Mouse (Mus musculus) MEL (cell line): ENCODE results near the gene Chd1l. TPM values are rescaled to one million over a fixed set of nuclear protein-coding genes. Genes with fewer than 3 reads are reported as not detected.
A peak's percentile ranks its signal among the peaks of the same experiment; 100 is the strongest.

Experiments used
- DNase-seq: peaks from one replicate; pipeline ENCODE4 v3.0.0; 2011; ENCODE audit warnings: low read depth, low spot score
- H3K27ac ChIP-seq: 2 replicates; pipeline ENCODE4 v1.5.1; 2012; ENCODE audit warnings: low read depth, mild to moderate bottlenecking, control low read depth, low read length, moderate library complexity; ENCODE audit not compliant: control insufficient read depth
- H3K27me3 ChIP-seq, 2 experiments: fragments of 150-350 bp in 1 of 2; sonication (generic) in 1 of 2; 2 replicates each; pipeline ENCODE4 v1.6.1; 2012; ENCODE audit warnings: low read length in 2 of 2, mild to moderate bottlenecking in 2 of 2, improper control_type of control experiment in 1 of 2, moderate library complexity in 1 of 2; ENCODE audit not compliant: insufficient read depth in 2 of 2, control insufficient read depth in 1 of 2
- H3K36me3 ChIP-seq, 2 experiments: 2 replicates each; pipeline ENCODE4 v1.6.1; 2012 to 2014; ENCODE audit warnings: low read length in 2 of 2, improper control_type of control experiment in 1 of 2, inconsistent platforms in 1 of 2, mild to moderate bottlenecking in 1 of 2; ENCODE audit not compliant: insufficient read depth in 2 of 2, control insufficient read depth in 1 of 2
- H3K4me1 ChIP-seq, 2 experiments: fragments of 150-350 bp in 1 of 2; sonication (generic) in 1 of 2; 2 replicates each; pipeline ENCODE4 v1.6.1; 2012; ENCODE audit warnings: low read length in 2 of 2, improper control_type of control experiment in 1 of 2, mild to moderate bottlenecking in 1 of 2; ENCODE audit not compliant: insufficient read depth in 2 of 2, control insufficient read depth in 1 of 2
- H3K4me3 ChIP-seq, 2 experiments: fragments of 150-350 bp in 1 of 2; sonication (generic) in 1 of 2; 2 replicates each; pipeline ENCODE4 v1.5.1; 2012; ENCODE audit warnings: low read depth in 2 of 2, low read length in 2 of 2, mild to moderate bottlenecking in 2 of 2, moderate library complexity in 2 of 2, control low read depth in 1 of 2, improper control_type of control experiment in 1 of 2; ENCODE audit not compliant: control insufficient read depth in 1 of 2, insufficient read depth in 1 of 2
- H3K79me2 ChIP-seq: 2 replicates; pipeline ENCODE4 v1.6.1; 2012; ENCODE audit warnings: mild to moderate bottlenecking, low read length, moderate library complexity; ENCODE audit not compliant: control insufficient read depth, poor library complexity, insufficient read depth
- H3K9ac ChIP-seq: 2 replicates; pipeline ENCODE4 v1.6.1; 2012; ENCODE audit warnings: low read depth, mild to moderate bottlenecking, control low read depth, low read length, moderate library complexity; ENCODE audit not compliant: control insufficient read depth, poor library complexity, severe bottlenecking
- H3K9me3 ChIP-seq: fragments of 150-350 bp; sonication (generic); replicated peaks from 2 replicates; pipeline ENCODE4 v1.6.1; 2012; ENCODE audit warnings: mild to moderate bottlenecking, low read length, improper control_type of control experiment, moderate library complexity; ENCODE audit not compliant: insufficient read depth
- CHD2 ChIP-seq: IDR thresholded peaks from 2 replicates; pipeline ENCODE4 v1.6.1; 2011; ENCODE audit warnings: low read length, improper control_type of control experiment
- CTCF ChIP-seq, 3 experiments: IDR thresholded peaks in 2 of 3; conservative IDR thresholded peaks in 1 of 3; 2 replicates each; pipeline ENCODE4 v1.5.1; 2011 to 2012; ENCODE audit warnings: low read length in 3 of 3, low read depth in 2 of 3, mild to moderate bottlenecking in 2 of 3, improper control_type of control experiment in 1 of 3, inconsistent platforms in 1 of 3, mixed read lengths in 1 of 3, moderate library complexity in 1 of 3; ENCODE audit not compliant: control insufficient read depth in 1 of 3, insufficient read depth in 1 of 3, poor library complexity in 1 of 3, severe bottlenecking in 1 of 3
- ETS1 ChIP-seq: IDR thresholded peaks from 2 replicates; pipeline ENCODE4 v1.6.1; 2012; ENCODE audit warnings: low read depth, mild to moderate bottlenecking, inconsistent platforms, low read length, improper control_type of control experiment, moderate library complexity
- GABPA ChIP-seq: IDR thresholded peaks from 2 replicates; pipeline ENCODE4 v1.6.1; 2012; ENCODE audit warnings: low read depth, mild to moderate bottlenecking, inconsistent platforms, low read length, improper control_type of control experiment, moderate library complexity
- JUND ChIP-seq: IDR thresholded peaks from 2 replicates; pipeline ENCODE4 v1.6.1; 2011; ENCODE audit warnings: low read depth, mild to moderate bottlenecking, improper control_type of control experiment, low read length
- KAT2A ChIP-seq: conservative IDR thresholded peaks from 2 replicates; pipeline ENCODE4 v1.6.1; 2012; ENCODE audit warnings: low read depth, low read length, improper control_type of control experiment, inconsistent platforms
- MAX ChIP-seq: IDR thresholded peaks from 2 replicates; pipeline ENCODE4 v1.6.1; 2011; ENCODE audit warnings: low read length, improper control_type of control experiment
- MYC ChIP-seq: IDR thresholded peaks from 2 replicates; pipeline ENCODE4 v1.6.1; 2011; ENCODE audit warnings: low read depth, mild to moderate bottlenecking, low read length, improper control_type of control experiment, moderate library complexity
- NELFE ChIP-seq: IDR thresholded peaks from 2 replicates; pipeline ENCODE4 v1.6.1; 2011; ENCODE audit warnings: low read depth, low read length, improper control_type of control experiment
- POLR2A ChIP-seq, 2 experiments: IDR thresholded peaks; 2 replicates each; pipeline ENCODE4 v1.6.1; 2011 to 2012; ENCODE audit warnings: low read length in 2 of 2, mild to moderate bottlenecking in 2 of 2, control low read depth in 1 of 2, improper control_type of control experiment in 1 of 2, low read depth in 1 of 2, moderate library complexity in 1 of 2; ENCODE audit not compliant: control insufficient read depth in 1 of 2, insufficient read depth in 1 of 2, poor library complexity in 1 of 2
- RAD21 ChIP-seq: IDR thresholded peaks from 2 replicates; pipeline ENCODE4 v1.6.1; 2011; ENCODE audit warnings: mild to moderate bottlenecking, low read depth, low read length, improper control_type of control experiment
- SIN3A ChIP-seq: IDR thresholded peaks from 2 replicates; pipeline ENCODE4 v1.6.1; 2012; ENCODE audit warnings: low read length, improper control_type of control experiment, inconsistent platforms
- SMC3 ChIP-seq: IDR thresholded peaks from 2 replicates; pipeline ENCODE4 v1.6.1; 2011; ENCODE audit warnings: low read depth, low read length, improper control_type of control experiment
- TAL1 ChIP-seq: IDR thresholded peaks from 2 replicates; pipeline ENCODE4 v1.6.1; 2012; ENCODE audit warnings: mild to moderate bottlenecking, inconsistent platforms, low read length, moderate library complexity, mixed read lengths
- TBP ChIP-seq: IDR thresholded peaks from 2 replicates; pipeline ENCODE4 v1.8.0; 2011; ENCODE audit warnings: low read depth, low read length, improper control_type of control experiment
- UBTF ChIP-seq: IDR thresholded peaks from 2 replicates; pipeline ENCODE4 v1.6.1; 2012; ENCODE audit warnings: low read depth, mild to moderate bottlenecking, inconsistent platforms, low read length, improper control_type of control experiment, moderate library complexity, borderline replicate concordance; ENCODE audit not compliant: insufficient read depth
- USF1 ChIP-seq: IDR thresholded peaks from 2 replicates; pipeline ENCODE4 v1.6.1; 2014; ENCODE audit warnings: low read depth, mild to moderate bottlenecking, inconsistent platforms, low read length, improper control_type of control experiment, moderate library complexity
- USF2 ChIP-seq, 2 experiments: IDR thresholded peaks; 2 replicates each; pipeline ENCODE4 v1.6.1; 2011 to 2012; ENCODE audit warnings: improper control_type of control experiment in 2 of 2, low read length in 2 of 2, borderline replicate concordance in 1 of 2, inconsistent platforms in 1 of 2, low read depth in 1 of 2, mild to moderate bottlenecking in 1 of 2; ENCODE audit not compliant: insufficient read depth in 1 of 2
- ZC3H11A ChIP-seq: IDR thresholded peaks from 2 replicates; pipeline ENCODE4 v1.6.1; 2012; ENCODE audit warnings: low read depth, mild to moderate bottlenecking, inconsistent platforms, low read length, improper control_type of control experiment
- ZNF384 ChIP-seq: IDR thresholded peaks from 2 replicates; pipeline ENCODE4 v1.6.1; 2012; ENCODE audit warnings: low read depth, mild to moderate bottlenecking, inconsistent platforms, low read length, improper control_type of control experiment
- polyA plus RNA-seq, 2 experiments: library from polyadenylated mRNA; stranded (reverse) in 1 of 2; unstranded in 1 of 2; fragments of >175 nt in 1 of 2; fragments of >200 nt in 1 of 2; gene quantifications; 2 replicates each; pipeline versions ENCODE4 v1.2.1 to v1.2.4; 2012; ENCODE audit warnings: low replicate concordance in 2 of 2, low read depth in 1 of 2; ENCODE audit not compliant: insufficient read length in 2 of 2, insufficient read depth in 1 of 2, missing spikeins in 1 of 2
- total RNA-seq: library from RNA; depleted of rRNA; stranded (reverse); fragments of 300-350 nt; gene quantifications from 2 replicates; pipeline ENCODE4 v1.2.3, GENCODE M21; 2012

Gene Chd1l
- total and polyA plus RNA-seq, 3 experiments, result 59.1 to 70.5 TPM; not detected in 1

GRCm38 (mm10) chr3:97654901-97655300, 44.9 kb upstream of the Chd1l start:
- peaks cover 5 to 17% of the 10 kb centered on the region in 2 experiments for H3K4me1 ChIP-seq
- TF ChIP-seq SMC3, result peak; percentile 65
- 0 out of 2 replicates have a peak, but pooled peaks have one; percentile 29 for TF ChIP-seq ZNF384
- TF ChIP-seq ZC3H11A, result peak; percentile 36; the same call in 1 of the 2 replicates
- no peak for TF ChIP-seq SIN3A
- peak; percentile 80 for TF ChIP-seq RAD21
- no peak for TF ChIP-seq JUND
- peak; percentile 66; the same call in 1 of the 2 replicates for TF ChIP-seq MYC
- peak; percentile 78 to 89 (median 83) for TF ChIP-seq CTCF (IDR thresholded peaks at IDR 0.05 in 2 of 3, conservative IDR thresholded peaks at IDR 0.05 in 1 of 3; ENCODE audit: control insufficient read depth in 1 of 3, insufficient read depth in 1 of 3, low read depth in 2 of 3, low read length in 3 of 3, poor library complexity in 1 of 3, severe bottlenecking in 1 of 3)
- DNase-seq, result peak; percentile 85
- H3K27me3 ChIP-seq, result peaks cover 0 to 3% of the 10 kb centered on the region in 2 experiments; a peak in 3 of 4 replicates
- peaks cover 3% of the 10 kb centered on the region; the same call in 1 of the 2 replicates for H3K79me2 ChIP-seq
- H3K9me3 ChIP-seq, result no peaks in the 10 kb centered on the region
- H3K9ac ChIP-seq, result no peak overlapping the region
- H3K36me3 ChIP-seq, result peaks cover 0 to 15% of the 10 kb centered on the region in 2 experiments; a peak in 2 of 4 replicates
- H3K4me3 ChIP-seq, result no peak overlapping the region
- H3K27ac ChIP-seq, result no peak overlapping the region

GRCm38 (mm10) chr3:97653781-97654180, 43.8 kb upstream of the Chd1l start:
- no peak for DNase-seq
- Histone ChIP-seq H3K4me1 (peaks cover 0 to 8% of the 10 kb centered on the region in 2 experiments; a peak in 3 of 4 replicates), H3K9ac (no peak overlapping the region), H3K36me3 (peaks cover 0 to 8% of the 10 kb centered on the region in 2 experiments; a peak in 2 of 4 replicates), H3K27ac (no peak overlapping the region), H3K27me3 (peaks cover 0 to 3% of the 10 kb centered on the region in 2 experiments; a peak in 3 of 4 replicates), H3K9me3 (no peaks in the 10 kb centered on the region), H3K4me3 (no peak overlapping the region), H3K79me2 (peaks cover 2% of the 10 kb centered on the region; the same call in 1 of the 2 replicates)
- TF ChIP-seq USF2 (IDR thresholded peaks at IDR 0.05; ENCODE audit: borderline replicate concordance in 1 of 2, insufficient read depth in 1 of 2, low read depth in 1 of 2, low read length in 2 of 2), result no peak
- no peak for TF ChIP-seq POLR2A (IDR thresholded peaks at IDR 0.05; ENCODE audit: control insufficient read depth in 1 of 2, insufficient read depth in 1 of 2, low read depth in 1 of 2, low read length in 2 of 2, poor library complexity in 1 of 2)
- TF ChIP-seq TAL1, result no peak
- TF ChIP-seq GABPA, result no peak
- TF ChIP-seq CHD2, result no peak
- no peak for TF ChIP-seq USF1
- no peak for TF ChIP-seq MAX
- TF ChIP-seq NELFE, result no peak
- TF ChIP-seq MYC, result no peak
- TF ChIP-seq CTCF (IDR thresholded peaks at IDR 0.05 in 2 of 3, conservative IDR thresholded peaks at IDR 0.05 in 1 of 3; ENCODE audit: control insufficient read depth in 1 of 3, insufficient read depth in 1 of 3, low read depth in 2 of 3, low read length in 3 of 3, poor library complexity in 1 of 3, severe bottlenecking in 1 of 3), result no peak
- no peak for TF ChIP-seq RAD21
- no peak for TF ChIP-seq TBP
- TF ChIP-seq JUND, result no peak
- TF ChIP-seq UBTF, result no peak
- TF ChIP-seq ETS1, result no peak
- no peak for TF ChIP-seq SMC3
- TF ChIP-seq KAT2A, result no peak
